ENCODE assay signal across 30 mouse cellular contexts in the genomic region with DNA sequence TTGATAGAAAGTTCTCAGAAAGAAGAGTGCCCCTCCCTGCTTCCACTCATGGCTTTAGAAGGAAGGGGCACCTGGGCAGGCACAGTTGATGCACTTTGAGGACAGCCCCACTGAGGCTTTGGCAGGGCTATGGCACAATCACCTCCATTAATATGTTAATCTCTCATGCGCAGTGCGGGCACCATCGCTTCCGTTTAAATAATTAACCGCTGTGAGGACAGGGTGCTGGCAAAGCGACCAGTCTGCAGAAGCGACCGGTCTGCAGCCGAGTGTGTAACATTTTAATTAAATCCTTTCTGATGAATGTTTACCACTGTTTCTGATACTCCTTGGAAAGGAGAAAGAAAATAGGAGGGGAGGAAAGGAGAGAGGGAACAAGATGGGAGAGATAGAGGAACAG.
DNase-seq lines count a peak whose midpoint lies in the region; ATAC-seq lines count a peak whose summit lies in the region.
"Had no signal": no experiment of that assay in that cellular context is flagged by ENCODE, and none has a peak within 500 bp of the region (broad histone marks: within the 10 kb centered on the region; RNA-seq: fewer than 3 reads in every experiment).

No protein-coding gene starts in this region.

- 43% methylated on average over 9 of the region's 9 CpGs for WGBS in forebrain, embryonic 13.5 days
- WGBS in forebrain, embryonic 12.5 days: 62% methylated on average over 9 of the region's 9 CpGs
- WGBS in hindbrain, embryonic 16.5 days: 38% methylated on average over 9 of the region's 9 CpGs
- 77% methylated on average over 9 of the region's 9 CpGs for WGBS in hindbrain, embryonic 11.5 days
- WGBS in kidney, embryonic 16.5 days: 64% methylated on average over 9 of the region's 9 CpGs
- 64% methylated on average over 9 of the region's 9 CpGs for WGBS in kidney, embryonic 15.5 days
- WGBS in forebrain, embryonic 15.5 days: 30% methylated on average over 9 of the region's 9 CpGs

- H3K27me3 ChIP-seq in forebrain, embryonic 13.5 days: no peaks in the 10 kb centered on the region
- H3K27me3 ChIP-seq in forebrain, embryonic 12.5 days: no peaks in the 10 kb centered on the region
- no peaks in the 10 kb centered on the region for H3K27me3 ChIP-seq in hindbrain, embryonic 16.5 days (replicated peaks; ENCODE audit: control insufficient read depth, insufficient read depth, low read length)
- H3K27me3 ChIP-seq in hindbrain, embryonic 11.5 days (ENCODE audit: control insufficient read depth, insufficient read depth, low read length): no peaks in the 10 kb centered on the region
- no peaks in the 10 kb centered on the region for H3K27me3 ChIP-seq in kidney, embryonic 16.5 days (ENCODE audit: insufficient read depth, low read length)
- no peaks in the 10 kb centered on the region for H3K27me3 ChIP-seq in kidney, embryonic 15.5 days
- no peaks in the 10 kb centered on the region for H3K27me3 ChIP-seq in forebrain, embryonic 15.5 days
- H3K27me3 ChIP-seq: embryonic facial prominence, embryonic 15.5 days; heart, embryonic 13.5 days; liver, embryonic 12.5 days; megakaryocyte, embryonic 14.5 days had no signal

- H3K4me1 ChIP-seq in forebrain, embryonic 13.5 days: peaks cover 15% of the 10 kb centered on the region
- H3K4me1 ChIP-seq in forebrain, embryonic 12.5 days: peaks cover 14% of the 10 kb centered on the region; the same call in 1 of the 2 replicates
- H3K4me1 ChIP-seq in hindbrain, embryonic 16.5 days (ENCODE audit: control insufficient read depth, insufficient read depth, low read depth, low read length): peaks cover 10% of the 10 kb centered on the region
- H3K4me1 ChIP-seq in hindbrain, embryonic 11.5 days (replicated peaks; ENCODE audit: control insufficient read depth, insufficient read depth, low read length): no peaks in the 10 kb centered on the region
- H3K4me1 ChIP-seq in kidney, embryonic 16.5 days (ENCODE audit: insufficient read depth, low read length): peaks cover 5% of the 10 kb centered on the region; the same call in 1 of the 2 replicates
- peaks cover 6% of the 10 kb centered on the region; the same call in 1 of the 2 replicates for H3K4me1 ChIP-seq in kidney, embryonic 15.5 days
- peaks cover 10% of the 10 kb centered on the region for H3K4me1 ChIP-seq in forebrain, embryonic 15.5 days
- H3K4me1 ChIP-seq: embryonic facial prominence, embryonic 15.5 days; heart, embryonic 13.5 days; liver, embryonic 12.5 days; megakaryocyte, embryonic 14.5 days had no signal

- no peak overlapping the region for H3K27ac ChIP-seq in forebrain, embryonic 13.5 days
- no peak overlapping the region for H3K27ac ChIP-seq in forebrain, embryonic 12.5 days
- H3K27ac ChIP-seq in hindbrain, embryonic 16.5 days (ENCODE audit: low read depth, low read length): no peak overlapping the region
- no peak overlapping the region for H3K27ac ChIP-seq in hindbrain, embryonic 11.5 days (ENCODE audit: low read depth, low read length)
- H3K27ac ChIP-seq in kidney, embryonic 16.5 days (ENCODE audit: low read length): no peak overlapping the region
- H3K27ac ChIP-seq in kidney, embryonic 15.5 days: no peak overlapping the region
- H3K27ac ChIP-seq in forebrain, embryonic 15.5 days (replicated peaks): 0 out of 2 replicates have a peak overlapping the region, but pooled peaks have one; percentile 2
- H3K27ac ChIP-seq: embryonic facial prominence, embryonic 15.5 days; heart, adult 2 months; heart, embryonic 13.5 days; kidney, postnatal 0 days; liver, embryonic 12.5 days; midbrain, embryonic 12.5 days had no signal

- H3K36me3 ChIP-seq in forebrain, embryonic 13.5 days (ENCODE audit: poor library complexity, severe bottlenecking): no peaks in the 10 kb centered on the region
- H3K36me3 ChIP-seq in forebrain, embryonic 12.5 days (replicated peaks): no peaks in the 10 kb centered on the region
- H3K36me3 ChIP-seq in hindbrain, embryonic 16.5 days (ENCODE audit: control insufficient read depth, insufficient read depth, low read length): no peaks in the 10 kb centered on the region
- no peaks in the 10 kb centered on the region for H3K36me3 ChIP-seq in hindbrain, embryonic 11.5 days (ENCODE audit: control insufficient read depth, insufficient read depth, low read length)
- no peaks in the 10 kb centered on the region for H3K36me3 ChIP-seq in kidney, embryonic 16.5 days (ENCODE audit: insufficient read depth, low read length)
- H3K36me3 ChIP-seq in kidney, embryonic 15.5 days: no peaks in the 10 kb centered on the region
- no peaks in the 10 kb centered on the region for H3K36me3 ChIP-seq in forebrain, embryonic 15.5 days
- H3K36me3 ChIP-seq: embryonic facial prominence, embryonic 10.5 days; embryonic facial prominence, embryonic 15.5 days; G1E; heart, embryonic 13.5 days; liver, embryonic 12.5 days; midbrain, embryonic 12.5 days had no signal

- no peak overlapping the region for H3K4me3 ChIP-seq in forebrain, embryonic 13.5 days
- no peak overlapping the region for H3K4me3 ChIP-seq in forebrain, embryonic 12.5 days (replicated peaks)
- no peak overlapping the region for H3K4me3 ChIP-seq in hindbrain, embryonic 16.5 days (ENCODE audit: low read length)
- H3K4me3 ChIP-seq in hindbrain, embryonic 11.5 days (ENCODE audit: low read depth, low read length): no peak overlapping the region
- no peak overlapping the region for H3K4me3 ChIP-seq in kidney, embryonic 16.5 days (ENCODE audit: low read length)
- no peak overlapping the region for H3K4me3 ChIP-seq in kidney, embryonic 15.5 days (replicated peaks)
- H3K4me3 ChIP-seq in forebrain, embryonic 15.5 days: no peak overlapping the region
- H3K4me3 ChIP-seq: embryonic facial prominence, embryonic 10.5 days; embryonic facial prominence, embryonic 15.5 days; heart, adult 2 months; heart, embryonic 13.5 days; layer of hippocampus, adult 2 months; liver, embryonic 12.5 days; megakaryocyte, embryonic 14.5 days; midbrain, embryonic 12.5 days; myocyte had no signal

- ATAC-seq in forebrain, embryonic 13.5 days: peak; percentile 53
- no peak for ATAC-seq in forebrain, embryonic 12.5 days (ENCODE audit: low FRiP score)
- peak; percentile 35; the same call in 1 of the 2 replicates for ATAC-seq in hindbrain, embryonic 16.5 days
- ATAC-seq in hindbrain, embryonic 11.5 days (ENCODE audit: low FRiP score): no peak
- ATAC-seq in kidney, embryonic 16.5 days (ENCODE audit: low FRiP score, low TSS enrichment): peak; percentile 66; the same call in 1 of the 2 replicates
- no peak; the same call in 1 of the 2 replicates for ATAC-seq in kidney, embryonic 15.5 days (replicated peaks; ENCODE audit: low FRiP score)
- ATAC-seq in forebrain, embryonic 15.5 days (replicated peaks): no peak; the same call in 1 of the 2 replicates
- ATAC-seq: inflammation-experienced regulatory T-cells, adult 6 months; liver, embryonic 12.5 days; liver, postnatal 0 days had no signal

- no peaks in the 10 kb centered on the region for H3K9me3 ChIP-seq in forebrain, embryonic 13.5 days (replicated peaks)
- H3K9me3 ChIP-seq in forebrain, embryonic 12.5 days: 0 out of 2 replicates have a peak, but pooled peaks cover 2% of the 10 kb centered on the region
- no peaks in the 10 kb centered on the region; the same call in 1 of the 2 replicates for H3K9me3 ChIP-seq in hindbrain, embryonic 16.5 days (ENCODE audit: control insufficient read depth, low read length)
- no peaks in the 10 kb centered on the region for H3K9me3 ChIP-seq in hindbrain, embryonic 11.5 days (ENCODE audit: control insufficient read depth, low read length)
- no peaks in the 10 kb centered on the region; the same call in 1 of the 2 replicates for H3K9me3 ChIP-seq in kidney, embryonic 16.5 days (ENCODE audit: low read length)
- no peaks in the 10 kb centered on the region for H3K9me3 ChIP-seq in kidney, embryonic 15.5 days (replicated peaks)
- H3K9me3 ChIP-seq in forebrain, embryonic 15.5 days: no peaks in the 10 kb centered on the region
- H3K9me3 ChIP-seq: embryonic facial prominence, embryonic 10.5 days; embryonic facial prominence, embryonic 15.5 days; heart, embryonic 13.5 days; liver, embryonic 12.5 days had no signal

- no peak overlapping the region for H3K4me2 ChIP-seq in forebrain, embryonic 13.5 days
- H3K4me2 ChIP-seq in forebrain, embryonic 12.5 days: no peak overlapping the region
- H3K4me2 ChIP-seq in hindbrain, embryonic 16.5 days (ENCODE audit: low read length): no peak overlapping the region
- H3K4me2 ChIP-seq in hindbrain, embryonic 11.5 days (replicated peaks; ENCODE audit: low read depth, low read length): no peak overlapping the region
- no peak overlapping the region for H3K4me2 ChIP-seq in kidney, embryonic 16.5 days (replicated peaks; ENCODE audit: low read depth, low read length)
- H3K4me2 ChIP-seq in kidney, embryonic 15.5 days: no peak overlapping the region
- no peak overlapping the region for H3K4me2 ChIP-seq in forebrain, embryonic 15.5 days (replicated peaks)
- H3K4me2 ChIP-seq: embryonic facial prominence, embryonic 15.5 days; heart, embryonic 13.5 days; liver, embryonic 12.5 days; midbrain, embryonic 12.5 days had no signal

- no peak overlapping the region for H3K9ac ChIP-seq in forebrain, embryonic 13.5 days
- H3K9ac ChIP-seq in forebrain, embryonic 12.5 days: no peak overlapping the region
- no peak overlapping the region for H3K9ac ChIP-seq in hindbrain, embryonic 16.5 days (ENCODE audit: low read depth, low read length)
- H3K9ac ChIP-seq in hindbrain, embryonic 11.5 days (ENCODE audit: low read depth, low read length): no peak overlapping the region
- no peak overlapping the region for H3K9ac ChIP-seq in kidney, embryonic 16.5 days (replicated peaks; ENCODE audit: low read length)
- no peak overlapping the region for H3K9ac ChIP-seq in kidney, embryonic 15.5 days
- no peak overlapping the region for H3K9ac ChIP-seq in forebrain, embryonic 15.5 days (replicated peaks)
- H3K9ac ChIP-seq: embryonic facial prominence, embryonic 15.5 days; heart, embryonic 13.5 days; liver, embryonic 12.5 days; liver, postnatal 0 days; midbrain, embryonic 12.5 days had no signal

- DNase-seq in hindbrain, embryonic 11.5 days (ENCODE audit: low spot score): no peak
- no peak for DNase-seq in gastrocnemius, adult 8-10 months (ENCODE audit: low spot score in 2 of 2)
- DNase-seq: adrenal gland, adult 8-10 months; cerebellum, adult 8-10 months; cerebellum, postnatal 25 days; gastrocnemius, postnatal 36 days; heart, postnatal 10 days; left cerebral cortex, postnatal 4 days; liver, postnatal 0 days; lung, postnatal 36 days; thymus, adult 2 months; thymus, postnatal 36 days had no signal

Comparison
In these comparisons a context has a peak if more than half of its experiments do, and no peak if none do; other contexts are left out.
1. ATAC-seq: peak in forebrain, embryonic 13.5 days (single experiment), hindbrain, embryonic 16.5 days (single experiment) and kidney, embryonic 16.5 days (single experiment); none in forebrain, embryonic 12.5 days (single experiment), hindbrain, embryonic 11.5 days (single experiment), kidney, embryonic 15.5 days (single experiment) and forebrain, embryonic 15.5 days (single experiment).